Mouse (Mus musculus) frontal cortex, postnatal 25 days (tissue): Measurements from ENCODE around the gene Tmed8.
"Not testable (repeated sequence)": the region's sequence is repeated elsewhere in the genome, so short reads cannot be mapped to it uniquely, and the experiment has no call there.

Experiments
- DNase-seq, 2 experiments: peaks; one replicate each; pipeline ENCODE4 v3.0.0; 2022; ENCODE audit warnings: low spot score in 2 of 2

Gene Tmed8

GRCm38 (mm10) chr12:87160310-87160709 is 39.9 kb downstream of the Tmed8 start:
- DNase-seq: no peak

GRCm38 (mm10) chr12:87158099-87158498 is 42.2 kb downstream of the Tmed8 start:
- DNase-seq: no peak

- no peak for DNase-seq
Measured at GRCm38 (mm10) chr12:87157361-87157760, 42.9 kb downstream of the Tmed8 start.

GRCm38 (mm10) chr12:87154448-87154847 is 45.8 kb downstream of the Tmed8 start:
- DNase-seq: not testable (repeated sequence)

- no peak for DNase-seq
Measured at GRCm38 (mm10) chr12:87149471-87149870, 50.8 kb downstream of the Tmed8 start.

- no peak for DNase-seq
Measured at GRCm38 (mm10) chr12:87148136-87148535, 52.1 kb downstream of the Tmed8 start.

- peak; percentile 76 to 84 for DNase-seq
Measured at GRCm38 (mm10) chr12:87147395-87148089, 52.7 kb downstream of the Tmed8 start, which contains the start of gene Pomt2. Gene Pomt2 (minus strand): TSS chr12:87147968.

GRCm38 (mm10) chr12:87146966-87147365 is 53.3 kb downstream of the Tmed8 start, which contains the start of gene Gstz1:
Gene Gstz1 (plus strand): TSS chr12:87147165.
- DNase-seq: peak; percentile 72 to 73

- no peak for DNase-seq
Measured at GRCm38 (mm10) chr12:87142156-87142555, 58.1 kb downstream of the Tmed8 start.

GRCm38 (mm10) chr12:87138768-87139167 is 61.5 kb downstream of the Tmed8 start:
- no peak for DNase-seq

- no peak for DNase-seq
Measured at GRCm38 (mm10) chr12:87138342-87138701, 61.9 kb downstream of the Tmed8 start.

- no peak for DNase-seq
Measured at GRCm38 (mm10) chr12:87137439-87138341, 62.6 kb downstream of the Tmed8 start.

GRCm38 (mm10) chr12:87132784-87133183 is 67.5 kb downstream of the Tmed8 start:
- no peak for DNase-seq

GRCm38 (mm10) chr12:87132210-87132609 is 68.0 kb downstream of the Tmed8 start:
- no peak for DNase-seq

GRCm38 (mm10) chr12:87131619-87132018 is 68.6 kb downstream of the Tmed8 start:
- DNase-seq: no peak

- DNase-seq: no peak
Measured at GRCm38 (mm10) chr12:87131181-87131580, 69.1 kb downstream of the Tmed8 start.

GRCm38 (mm10) chr12:87130224-87130623 is 70.0 kb downstream of the Tmed8 start:
- no peak for DNase-seq

GRCm38 (mm10) chr12:87127256-87127655 is 73.0 kb downstream of the Tmed8 start:
- no peak for DNase-seq

- DNase-seq: no peak
Measured at GRCm38 (mm10) chr12:87121918-87122589, 78.2 kb downstream of the Tmed8 start.
